Mouse (Mus musculus) liver, embryonic 14.5 days (tissue): Measurements from ENCODE around the gene Serpina3n. TPM values are rescaled to one million over a fixed set of nuclear protein-coding genes. Genes with fewer than 3 reads are reported as not detected.
A peak's percentile ranks its signal among the peaks of the same experiment; 100 is the strongest.
"Not testable (repeated sequence)": the region's sequence is repeated elsewhere in the genome, so short reads cannot be mapped to it uniquely, and the experiment has no call there.

Experiments used
- ATAC-seq: fragments of 200-750 bp; cut with Nextera tagmentation; 2 replicates; pipeline ENCODE4 v1.8.0; 2017; ENCODE audit warnings: moderate number of reproducible peaks, mild to moderate bottlenecking, moderate library complexity; ENCODE audit not compliant: insufficient read depth
- DNase-seq, 3 experiments: peaks; one replicate each; pipeline ENCODE4 v3.0.0-alpha.2; 2012 to 2013; ENCODE audit warnings: low read depth in 3 of 3, low spot score in 3 of 3
- H3K27ac ChIP-seq: fragments of 300-500 bp; sonication (generic); 2 replicates; pipeline ENCODE4 v1.5.1; 2014; ENCODE audit warnings: moderate library complexity, mild to moderate bottlenecking, control low read depth, inconsistent platforms
- H3K27me3 ChIP-seq: fragments of 300-500 bp; sonication (generic); 2 replicates; pipeline ENCODE4 v1.6.1; 2014; ENCODE audit warnings: mild to moderate bottlenecking, low read length, moderate library complexity; ENCODE audit not compliant: control insufficient read depth, insufficient read depth
- H3K36me3 ChIP-seq: fragments of 300-500 bp; sonication (generic); replicated peaks from 2 replicates; pipeline ENCODE4 v1.6.1; 2014; ENCODE audit warnings: low read depth; ENCODE audit not compliant: control insufficient read depth, insufficient read depth
- H3K4me1 ChIP-seq, 2 experiments: fragments of 200-500 bp in 1 of 2; fragments of 300-500 bp in 1 of 2; sonication (generic) in 1 of 2; replicated peaks; 2 replicates each; pipeline ENCODE4 v1.6.1; 2012 to 2014; ENCODE audit warnings: antibody characterized with exemption in 1 of 2, inconsistent platforms in 1 of 2, low read length in 1 of 2; ENCODE audit not compliant: control insufficient read depth in 2 of 2, insufficient read depth in 2 of 2
- H3K4me2 ChIP-seq: fragments of 300-500 bp; sonication (generic); 2 replicates; pipeline ENCODE4 v1.6.1; 2014; ENCODE audit warnings: low read depth, mild to moderate bottlenecking, control low read depth, moderate library complexity
- H3K4me3 ChIP-seq, 2 experiments: fragments of 200-500 bp in 1 of 2; fragments of 300-500 bp in 1 of 2; sonication (generic) in 1 of 2; 2 replicates each; pipeline ENCODE4 v1.5.1; 2012 to 2014; ENCODE audit warnings: low read depth in 2 of 2, low read length in 2 of 2, mild to moderate bottlenecking in 2 of 2, control low read depth in 1 of 2, inconsistent platforms in 1 of 2, moderate library complexity in 1 of 2; ENCODE audit not compliant: insufficient read depth in 1 of 2
- H3K9ac ChIP-seq: fragments of 300-500 bp; sonication (generic); replicated peaks from 2 replicates; pipeline ENCODE4 v1.6.1; 2014; ENCODE audit warnings: mild to moderate bottlenecking, control low read depth, moderate library complexity
- H3K9me3 ChIP-seq: fragments of 300-500 bp; sonication (generic); 2 replicates; pipeline ENCODE4 v1.6.1; 2016; ENCODE audit warnings: low read length, mixed read lengths; ENCODE audit not compliant: control insufficient read depth
- CTCF ChIP-seq: IDR thresholded peaks from 2 replicates; pipeline ENCODE4 v1.5.1; 2016; ENCODE audit warnings: antibody characterized with exemption, low read depth, control low read depth
- EP300 ChIP-seq: IDR thresholded peaks from 2 replicates; pipeline ENCODE4 v1.6.1; 2016; ENCODE audit warnings: antibody characterized with exemption, low read depth
- WGBS: fragments of 180-500 bp; shearing (Covaris S2); extraction: QIAGEN DNeasy Blood & Tissue Kit; methylation state at CpG from one replicate; pipeline ENCODE4 v1.1.7; 2014; ENCODE audit not compliant: insufficient replicate concordance; 5-methylcytosine and 5-hydroxymethylcytosine counted together
- polyA plus RNA-seq, 2 experiments: library from polyadenylated mRNA; depleted of rRNA in 1 of 2; stranded (reverse) in 1 of 2; unstranded in 1 of 2; fragments of >200 nt; fragmentation: Nextera tagmentation in 1 of 2; extraction: Ambion mirVana in 1 of 2; gene quantifications; 2 replicates each; pipeline versions ENCODE4 v1.2.1 to v1.2.3; 2012 to 2014

The Serpina3n gene
- polyA plus RNA-seq, 2 experiments: 0.60 to 0.89 TPM

DNA sequence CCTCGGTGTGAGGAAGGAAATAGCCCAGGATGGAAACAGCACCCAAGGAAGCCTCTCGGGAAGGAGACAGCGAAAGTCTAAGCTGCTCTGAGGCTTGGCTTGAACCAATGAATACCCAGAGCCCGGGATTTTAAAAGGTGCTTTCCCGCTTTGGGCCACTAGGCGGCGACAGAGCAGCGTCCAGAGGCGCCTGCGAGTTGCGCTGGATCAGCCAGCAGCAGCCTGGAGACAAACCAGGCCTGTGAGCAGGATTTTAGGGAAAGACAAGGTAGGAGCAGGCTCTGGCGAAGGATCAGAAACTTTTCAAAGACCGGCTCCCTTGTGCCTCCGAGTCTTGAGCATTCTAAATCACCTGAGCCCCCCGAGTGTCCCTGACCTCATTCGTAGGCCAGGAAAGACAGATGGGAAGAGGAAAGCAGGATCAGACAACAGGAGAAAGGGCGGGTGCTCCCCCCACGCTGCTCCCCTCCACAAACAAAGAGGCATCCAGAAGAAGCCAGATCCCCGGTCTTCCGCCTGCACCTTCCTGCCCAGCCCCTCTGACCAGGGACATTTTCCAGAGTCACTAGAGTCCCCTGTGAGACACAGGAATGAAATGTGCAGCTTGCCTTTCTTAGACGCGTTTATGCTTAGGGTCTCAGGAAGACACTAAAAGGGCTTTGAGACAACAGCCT, 33.7 kb downstream of the Serpina3n start:
- 12% methylated on average over 22 of the region's 22 CpGs for WGBS
- H3K27ac ChIP-seq: no peak overlapping the region
- peak; percentile 7 to 9 (median 9) for DNase-seq
- H3K36me3 ChIP-seq: no peaks in the 10 kb centered on the region
- H3K4me3 ChIP-seq: no peak overlapping the region
- no peaks in the 10 kb centered on the region for H3K9me3 ChIP-seq
- ATAC-seq: no peak
- no peaks in the 10 kb centered on the region for H3K4me1 ChIP-seq
- TF ChIP-seq EP300: no peak
- TF ChIP-seq CTCF: peak; percentile 91
- H3K27me3 ChIP-seq: no peaks in the 10 kb centered on the region
- no peak overlapping the region for H3K9ac ChIP-seq
- no peak overlapping the region for H3K4me2 ChIP-seq

DNA sequence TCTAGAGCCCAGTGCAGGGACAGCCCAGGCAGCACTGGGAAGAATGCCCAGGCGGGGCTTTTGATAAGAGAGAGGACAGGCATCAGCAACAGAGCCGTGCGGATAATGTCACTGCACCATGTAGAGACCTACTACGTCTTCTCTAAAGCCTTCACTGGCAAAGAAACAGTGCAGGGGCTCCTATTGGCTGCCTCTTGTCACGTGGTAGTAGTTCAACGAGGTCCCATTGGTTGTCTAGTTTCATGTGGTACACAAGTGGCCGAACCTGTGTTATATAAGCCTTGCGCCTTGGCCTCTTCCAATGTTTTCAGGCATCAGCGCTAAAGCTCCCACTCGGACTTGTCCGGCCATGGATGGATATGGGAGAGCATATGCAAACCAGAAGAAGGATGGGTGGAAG, 37.2 kb downstream of the Serpina3n start:
- H3K4me1 ChIP-seq: no peaks in the 10 kb centered on the region
- no peaks in the 10 kb centered on the region for H3K27me3 ChIP-seq
- H3K9ac ChIP-seq: no peak overlapping the region
- no peak overlapping the region for H3K4me3 ChIP-seq
- TF ChIP-seq CTCF (no peak), EP300 (no peak)
- 64% methylated on average over 11 of the region's 11 CpGs for WGBS
- no peak for ATAC-seq
- no peak for DNase-seq
- H3K9me3 ChIP-seq: no peaks in the 10 kb centered on the region
- H3K4me2 ChIP-seq: no peak overlapping the region
- no peaks in the 10 kb centered on the region for H3K36me3 ChIP-seq
- H3K27ac ChIP-seq: no peak overlapping the region

DNA sequence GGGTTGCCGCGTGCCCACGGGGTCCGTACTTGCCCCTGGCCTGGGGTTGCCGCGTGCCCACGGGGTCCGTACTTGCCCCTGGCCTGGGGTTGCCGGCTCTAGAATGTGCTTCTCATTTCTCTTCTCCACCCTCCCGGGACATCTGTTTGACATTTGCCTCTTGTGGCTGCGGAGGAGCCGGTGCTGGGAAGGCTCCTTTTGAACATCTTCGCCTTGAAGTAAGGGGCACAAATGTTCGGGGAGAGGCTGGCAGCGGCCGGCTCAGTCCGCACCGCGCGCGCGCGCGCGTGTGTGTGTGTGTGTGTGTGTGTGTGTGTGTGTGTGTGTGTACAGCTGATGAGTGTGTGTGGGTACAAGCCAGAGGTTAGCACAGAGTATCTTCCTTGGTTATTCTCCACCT, 40.5 kb downstream of the Serpina3n start:
- H3K4me2 ChIP-seq, ATAC-seq, H3K4me1 ChIP-seq, H3K9ac ChIP-seq, H3K9me3 ChIP-seq, DNase-seq, H3K27me3 ChIP-seq, H3K27ac ChIP-seq, H3K36me3 ChIP-seq, H3K4me3 ChIP-seq: not testable (repeated sequence)
- WGBS: 78% methylated on average over 25 of the region's 25 CpGs

DNA sequence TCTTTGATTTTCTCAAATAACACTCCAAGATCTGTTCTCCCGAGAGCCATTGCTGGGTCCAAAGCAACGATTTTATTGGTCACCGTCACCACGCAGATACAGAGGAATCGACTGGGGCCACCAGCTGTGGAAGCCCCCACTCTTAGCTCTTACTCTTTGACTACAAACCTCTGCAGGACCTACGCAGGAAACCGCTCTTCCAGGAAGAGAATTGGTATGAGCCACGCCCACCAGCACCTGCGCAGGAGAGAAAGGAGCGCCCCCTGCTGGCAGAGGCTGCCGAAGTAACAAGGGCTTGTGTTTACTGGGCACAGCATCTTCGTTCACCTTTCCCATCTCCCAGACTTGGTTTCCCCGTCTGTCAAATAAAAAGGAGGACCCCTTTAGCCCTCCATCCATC, 41.6 kb downstream of the Serpina3n start:
- DNase-seq (peak in 1 of 3 experiments; percentile 14), ATAC-seq (no peak)
- Histone ChIP-seq H3K9ac (no peak overlapping the region), H3K27me3 (no peaks in the 10 kb centered on the region), H3K4me1 (no peaks in the 10 kb centered on the region), H3K36me3 (no peaks in the 10 kb centered on the region), H3K4me3 (no peak overlapping the region), H3K27ac (no peak overlapping the region), H3K9me3 (no peaks in the 10 kb centered on the region), H3K4me2 (no peak overlapping the region)
- TF ChIP-seq EP300: no peak
- TF ChIP-seq CTCF: peak; percentile 81
- 32% methylated on average over 13 of the region's 13 CpGs for WGBS

DNA sequence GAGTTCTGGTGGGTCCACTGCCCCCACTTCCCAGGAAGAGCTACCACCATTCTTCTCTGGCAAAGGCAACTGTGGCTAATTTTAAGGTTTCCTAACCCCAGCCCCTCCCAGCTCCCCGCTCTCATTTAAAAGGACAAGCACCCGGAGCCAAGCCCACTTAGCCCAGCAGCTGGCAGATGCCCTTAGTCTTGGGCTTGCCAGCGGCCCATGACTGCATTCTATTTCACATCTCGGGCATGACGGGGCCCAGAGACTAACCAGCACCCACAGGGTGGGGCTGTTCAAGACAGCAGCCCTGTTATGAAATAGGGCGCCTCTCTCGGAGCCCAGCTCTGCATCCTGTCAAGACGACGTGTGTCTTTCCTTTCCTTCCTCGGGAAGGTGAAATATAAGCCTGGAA, 43.7 kb downstream of the Serpina3n start:
- H3K4me1 ChIP-seq: no peaks in the 10 kb centered on the region
- H3K27ac ChIP-seq: no peak overlapping the region
- WGBS: 60% methylated on average over 10 of the region's 10 CpGs
- no peak overlapping the region for H3K9ac ChIP-seq
- no peak for TF ChIP-seq CTCF
- no peak for TF ChIP-seq EP300
- no peak overlapping the region for H3K4me2 ChIP-seq
- no peak overlapping the region for H3K4me3 ChIP-seq
- no peak for DNase-seq
- no peaks in the 10 kb centered on the region for H3K36me3 ChIP-seq
- ATAC-seq: no peak
- no peaks in the 10 kb centered on the region for H3K9me3 ChIP-seq
- H3K27me3 ChIP-seq: no peaks in the 10 kb centered on the region
